Mouse (Mus musculus): ENCODE results near the gene Prpsap1. TPM values are rescaled to one million over a fixed set of nuclear protein-coding genes. Genes with fewer than 3 reads are reported as not detected.
A peak's percentile ranks its signal among the peaks of the same experiment; 100 is the strongest.

Gene Prpsap1
- polyA plus RNA-seq, 1 experiment from 2014 or later, result 89.5 TPM

DNA sequence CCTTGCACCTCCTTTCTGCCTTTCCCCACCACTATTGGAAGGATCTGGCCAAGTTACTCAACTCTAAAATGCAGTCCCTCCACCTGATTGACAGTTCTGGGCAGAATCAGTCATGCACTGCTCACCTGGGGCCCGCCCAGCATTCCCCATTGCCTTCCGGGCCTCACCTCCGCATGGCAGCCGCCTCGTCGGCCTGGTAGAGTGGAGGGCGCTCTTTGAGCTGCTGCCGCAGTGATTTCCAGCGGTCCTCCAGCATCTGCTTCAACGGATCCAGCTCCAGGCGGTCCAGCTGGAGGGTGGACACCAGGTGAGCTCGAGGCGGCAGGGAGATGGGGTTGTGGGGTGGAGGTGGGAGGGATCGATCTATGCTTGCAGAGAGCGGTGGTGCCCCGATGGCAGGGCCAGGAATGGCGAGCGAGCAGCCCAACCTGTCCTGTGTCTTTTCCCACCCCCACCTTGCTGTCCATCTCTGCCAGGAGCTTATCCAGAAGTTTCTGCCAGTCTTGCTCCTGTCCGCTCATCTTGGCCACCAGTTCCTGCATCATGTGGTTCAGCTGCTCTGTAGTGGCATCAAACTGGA, 47.6 kb downstream of the Prpsap1 start:
- 8% methylated on average over 19 of the region's 19 CpGs for WGBS
- TF ChIP-seq CTCF (IDR thresholded peaks at IDR 0.05) (no peak), EP300 (IDR thresholded peaks at IDR 0.05) (no peak)
- no peaks in the 10 kb centered on the region for H3K4me1 ChIP-seq (ENCODE audit: insufficient read depth, low read depth, low read length)
- DNase-seq (ENCODE audit: low spot score) (no peak), ATAC-seq (peak; percentile 37; the same call in 1 of the 2 replicates)
- H3K4me3 ChIP-seq (ENCODE audit: low read depth, low read length), result no peak overlapping the region
- no peak overlapping the region for H3K9ac ChIP-seq (replicated peaks; ENCODE audit: low read depth)
- H3K27me3 ChIP-seq (replicated peaks; ENCODE audit: insufficient read depth, low read length), result 0 out of 2 replicates have a peak, but pooled peaks cover 4% of the 10 kb centered on the region
- H3K36me3 ChIP-seq (ENCODE audit: insufficient read depth, low read length), result no peaks in the 10 kb centered on the region
- H3K4me2 ChIP-seq (replicated peaks; ENCODE audit: low read depth, low read length), result peak overlapping the region; percentile 3; the same call in 1 of the 2 replicates
- no peaks in the 10 kb centered on the region for H3K9me3 ChIP-seq (ENCODE audit: low read length)
- H3K27ac ChIP-seq (ENCODE audit: low read length), result no peak overlapping the region

DNA sequence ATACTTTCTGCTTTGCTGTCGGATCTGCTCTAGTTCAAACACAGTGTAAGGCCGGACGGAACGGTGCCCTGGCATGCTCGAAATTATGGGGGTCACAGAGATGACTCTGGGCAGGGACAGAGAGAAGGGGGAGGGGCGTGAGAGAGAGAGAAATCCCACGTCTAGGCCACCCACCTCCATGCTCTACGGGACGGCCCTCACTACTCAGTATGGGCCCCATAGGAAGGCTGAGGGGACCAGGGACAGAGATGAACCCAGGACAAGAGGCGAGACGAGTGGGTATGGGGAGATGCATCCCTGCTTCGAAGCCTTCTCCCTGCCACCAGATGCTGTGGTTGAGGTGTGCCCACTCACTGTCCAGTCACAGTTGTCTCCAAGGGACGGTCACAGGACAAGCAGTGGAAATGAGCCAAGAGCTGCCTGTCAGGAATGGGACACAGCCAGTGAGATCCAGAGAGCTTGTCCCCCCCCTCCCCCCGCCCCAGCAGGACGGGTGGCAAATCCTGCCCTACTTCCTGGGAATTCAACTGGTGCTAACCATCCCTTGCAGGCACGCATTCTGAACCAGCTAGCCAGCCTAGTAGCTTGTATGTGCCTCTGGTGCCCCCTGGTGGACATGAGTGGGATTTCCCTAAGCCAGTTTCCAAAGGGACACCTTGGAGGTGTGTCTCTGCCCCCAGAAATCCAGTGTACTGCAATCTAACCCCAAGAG, 48.2 kb downstream of the Prpsap1 start:
- 26% methylated on average over 16 of the region's 16 CpGs for WGBS
- no peak overlapping the region for H3K4me3 ChIP-seq (ENCODE audit: low read depth, low read length)
- no peaks in the 10 kb centered on the region for H3K9me3 ChIP-seq (ENCODE audit: low read length)
- DNase-seq (ENCODE audit: low spot score), result peak; percentile 92
- H3K27ac ChIP-seq (ENCODE audit: low read length), result no peak overlapping the region
- H3K9ac ChIP-seq (replicated peaks; ENCODE audit: low read depth), result no peak overlapping the region
- peak; percentile 84 for ATAC-seq
- no peak overlapping the region for H3K4me2 ChIP-seq (replicated peaks; ENCODE audit: low read depth, low read length)
- 0 out of 2 replicates have a peak, but pooled peaks cover 4% of the 10 kb centered on the region for H3K27me3 ChIP-seq (replicated peaks; ENCODE audit: insufficient read depth, low read length)
- peak; percentile 99 for TF ChIP-seq CTCF (IDR thresholded peaks at IDR 0.05)
- TF ChIP-seq EP300 (IDR thresholded peaks at IDR 0.05), result no peak
- no peaks in the 10 kb centered on the region for H3K4me1 ChIP-seq (ENCODE audit: insufficient read depth, low read depth, low read length)
- H3K36me3 ChIP-seq (ENCODE audit: insufficient read depth, low read length), result no peaks in the 10 kb centered on the region

DNA sequence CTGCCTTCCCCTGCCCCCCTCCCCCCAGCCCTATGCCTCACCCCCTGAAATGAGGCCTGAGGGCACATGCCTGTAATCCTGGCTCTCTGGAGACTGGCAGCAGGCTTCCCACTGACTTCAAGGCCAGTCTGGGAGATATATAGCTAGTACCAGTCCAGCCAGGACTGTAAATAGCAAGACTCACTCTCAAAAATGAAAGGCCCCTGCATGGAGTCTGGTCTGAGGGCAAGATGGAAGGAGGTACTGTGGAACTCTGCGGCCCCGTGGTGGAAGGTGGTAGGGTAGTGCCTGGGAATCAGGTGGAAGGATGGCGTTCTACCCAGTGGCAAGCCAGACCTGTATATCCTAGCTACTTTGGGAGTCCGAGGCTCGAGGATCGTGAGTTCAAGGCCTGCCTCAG, 50.1 kb downstream of the Prpsap1 start:
- 0 out of 2 replicates have a peak, but pooled peaks cover 4% of the 10 kb centered on the region for H3K27me3 ChIP-seq (replicated peaks; ENCODE audit: insufficient read depth, low read length)
- ATAC-seq, result no peak
- WGBS, result 90% methylated on average over 6 of the region's 6 CpGs

DNA sequence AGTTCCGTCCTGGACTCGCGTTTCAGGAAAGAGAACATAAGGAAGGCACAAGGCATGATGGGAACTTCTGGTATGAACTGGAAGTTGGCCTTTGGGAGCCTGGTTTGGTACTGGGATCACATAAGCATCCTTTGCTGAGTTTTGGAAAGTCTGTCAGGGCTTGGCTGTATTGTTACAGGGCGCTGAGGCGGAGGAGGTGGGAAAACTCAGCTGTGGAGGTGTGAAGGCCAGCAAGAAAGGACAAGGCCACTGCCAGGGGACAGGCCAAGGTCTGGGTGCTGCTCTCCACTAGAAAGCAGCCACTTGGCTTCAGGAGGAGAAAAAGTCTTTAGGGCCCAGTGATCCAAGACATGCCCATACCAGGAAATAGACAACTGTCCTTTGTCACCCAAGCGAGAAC, 50.7 kb downstream of the Prpsap1 start:
- no peak for TF ChIP-seq EP300 (IDR thresholded peaks at IDR 0.05)
- no peak for TF ChIP-seq CTCF (IDR thresholded peaks at IDR 0.05)
- DNase-seq (ENCODE audit: low spot score) (no peak), ATAC-seq (no peak)
- Histone ChIP-seq H3K27me3 (replicated peaks; ENCODE audit: insufficient read depth, low read length) (0 out of 2 replicates have a peak, but pooled peaks cover 4% of the 10 kb centered on the region), H3K9me3 (ENCODE audit: low read length) (no peaks in the 10 kb centered on the region), H3K27ac (ENCODE audit: low read length) (no peak overlapping the region), H3K4me1 (ENCODE audit: insufficient read depth, low read depth, low read length) (no peaks in the 10 kb centered on the region), H3K9ac (replicated peaks; ENCODE audit: low read depth) (no peak overlapping the region), H3K4me3 (ENCODE audit: low read depth, low read length) (no peak overlapping the region), H3K4me2 (replicated peaks; ENCODE audit: low read depth, low read length) (no peak overlapping the region), H3K36me3 (ENCODE audit: insufficient read depth, low read length) (peaks cover 5% of the 10 kb centered on the region; the same call in 1 of the 2 replicates)
- 80% methylated on average over 6 of the region's 6 CpGs for whole genome bisulfite sequencing

More for the DNA sequence above, 50.1 kb downstream of the Prpsap1 start:
- Histone ChIP-seq H3K36me3 (ENCODE audit: insufficient read depth, low read length) (peaks cover 5% of the 10 kb centered on the region; the same call in 1 of the 2 replicates), H3K27ac (ENCODE audit: low read length) (no peak overlapping the region), H3K4me1 (ENCODE audit: insufficient read depth, low read depth, low read length) (no peaks in the 10 kb centered on the region), H3K4me3 (ENCODE audit: low read depth, low read length) (no peak overlapping the region), H3K4me2 (replicated peaks; ENCODE audit: low read depth, low read length) (no peak overlapping the region), H3K9me3 (ENCODE audit: low read length) (no peaks in the 10 kb centered on the region), H3K9ac (replicated peaks; ENCODE audit: low read depth) (no peak overlapping the region)
- TF ChIP-seq EP300 (IDR thresholded peaks at IDR 0.05), result no peak
- TF ChIP-seq CTCF (IDR thresholded peaks at IDR 0.05), result no peak
- no peak for DNase-seq (ENCODE audit: low spot score)

DNA sequence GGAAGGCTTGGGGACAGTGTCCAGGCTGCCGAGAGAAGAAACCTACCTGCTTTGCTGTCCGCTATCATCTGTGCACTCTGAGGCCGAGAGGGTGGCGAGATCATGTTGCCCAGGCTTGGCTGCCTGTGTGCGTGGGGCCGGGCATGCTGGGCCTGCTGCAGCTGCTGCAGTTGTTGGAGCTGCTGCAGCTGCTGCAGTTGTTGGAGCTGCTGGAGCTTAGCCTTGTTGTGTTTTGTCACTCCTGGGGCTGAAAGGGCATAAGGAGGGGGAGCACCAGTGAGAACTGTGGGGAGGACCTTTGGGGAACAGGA, 51.2 kb downstream of the Prpsap1 start:
- Histone ChIP-seq H3K4me3 (ENCODE audit: low read depth, low read length) (no peak overlapping the region), H3K27me3 (replicated peaks; ENCODE audit: insufficient read depth, low read length) (0 out of 2 replicates have a peak, but pooled peaks cover 4% of the 10 kb centered on the region), H3K27ac (ENCODE audit: low read length) (no peak overlapping the region), H3K9me3 (ENCODE audit: low read length) (no peaks in the 10 kb centered on the region), H3K36me3 (ENCODE audit: insufficient read depth, low read length) (peaks cover 6% of the 10 kb centered on the region; the same call in 1 of the 2 replicates), H3K4me1 (ENCODE audit: insufficient read depth, low read depth, low read length) (no peaks in the 10 kb centered on the region), H3K4me2 (replicated peaks; ENCODE audit: low read depth, low read length) (no peak overlapping the region), H3K9ac (replicated peaks; ENCODE audit: low read depth) (no peak overlapping the region)
- WGBS, result 51% methylated on average over 6 of the region's 6 CpGs
- TF ChIP-seq CTCF (IDR thresholded peaks at IDR 0.05), result no peak
- TF ChIP-seq EP300 (IDR thresholded peaks at IDR 0.05), result no peak
- DNase-seq (ENCODE audit: low spot score) (no peak), ATAC-seq (no peak)

DNA sequence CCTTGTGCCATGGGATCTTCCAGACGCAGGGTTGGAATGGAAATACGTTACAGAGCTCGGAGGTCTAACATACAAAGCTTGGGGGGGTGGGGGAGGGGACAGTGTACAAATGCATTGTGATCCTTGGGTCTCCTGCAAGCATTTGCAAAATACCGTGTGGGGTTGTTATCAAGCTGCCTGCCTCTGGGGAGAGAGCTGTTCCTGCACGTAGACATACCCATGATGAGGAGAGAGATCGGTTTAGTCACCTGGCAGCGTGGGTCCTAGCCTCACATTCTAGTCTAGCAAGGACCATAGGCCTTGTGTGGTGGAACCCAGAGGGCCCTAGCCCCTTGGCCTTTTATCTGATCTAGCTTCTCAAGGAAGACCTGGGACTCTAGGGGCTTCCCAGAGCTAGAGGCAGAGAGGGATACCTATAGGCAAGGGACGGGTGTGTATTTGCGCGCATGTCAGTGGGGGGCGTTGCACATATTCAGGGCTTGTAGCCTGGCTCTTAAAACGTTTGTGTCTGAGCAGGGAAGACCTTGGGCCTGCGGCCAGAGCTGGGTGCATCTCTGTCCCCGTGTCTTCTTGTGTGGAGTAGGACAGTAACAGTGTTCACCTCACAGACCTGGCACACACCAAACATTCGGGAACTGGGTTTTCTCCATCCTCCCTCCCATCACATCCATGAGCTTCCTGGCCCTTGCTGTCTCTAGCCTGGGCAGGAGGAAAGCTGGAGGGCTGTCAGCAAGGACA, 51.7 kb downstream of the Prpsap1 start:
- Histone ChIP-seq H3K4me1 (ENCODE audit: insufficient read depth, low read depth, low read length) (peaks cover under 1% of the 10 kb centered on the region; the same call in 1 of the 2 replicates), H3K4me2 (replicated peaks; ENCODE audit: low read depth, low read length) (no peak overlapping the region), H3K27me3 (replicated peaks; ENCODE audit: insufficient read depth, low read length) (0 out of 2 replicates have a peak, but pooled peaks cover 4% of the 10 kb centered on the region), H3K9ac (replicated peaks; ENCODE audit: low read depth) (no peak overlapping the region), H3K4me3 (ENCODE audit: low read depth, low read length) (no peak overlapping the region), H3K27ac (ENCODE audit: low read length) (no peak overlapping the region), H3K9me3 (ENCODE audit: low read length) (no peaks in the 10 kb centered on the region), H3K36me3 (ENCODE audit: insufficient read depth, low read length) (peaks cover 11% of the 10 kb centered on the region; the same call in 1 of the 2 replicates)
- no peak for ATAC-seq
- WGBS, result 76% methylated on average over 15 of the region's 15 CpGs
- no peak for TF ChIP-seq EP300 (IDR thresholded peaks at IDR 0.05)
- TF ChIP-seq CTCF (IDR thresholded peaks at IDR 0.05), result no peak
- no peak for DNase-seq (ENCODE audit: low spot score)

All from lung, postnatal 0 days (tissue).